Mouse (Mus musculus): ENCODE measurements around the gene Nyap2.

GRCm38 (mm10) chr1:81092886-81093285 is 16.1 kb downstream of the Nyap2 start:
- TF ChIP-seq CTCF (IDR thresholded peaks at IDR 0.05; ENCODE audit: insufficient read depth, low read depth, low read length) (no peak), POLR2A (IDR thresholded peaks at IDR 0.05; ENCODE audit: insufficient read depth, low read depth, low read length) (no peak)

All from olfactory bulb, adult 2 months (tissue).